Mouse (Mus musculus) G1E-ER4 (cell line): ENCODE results near the gene Ube2l6. TPM values are rescaled to one million over a fixed set of nuclear protein-coding genes. Genes with fewer than 3 reads are reported as not detected.

Experiments
- GATA1 ChIP-seq: IDR thresholded peaks from one replicate; pipeline ENCODE4 v1.8.0; 2012; ENCODE audit warnings: low read length, inconsistent platforms
- polyA plus RNA-seq: library from polyadenylated mRNA; stranded (reverse); fragments of >175 nt; gene quantifications from 2 replicates; pipeline ENCODE4 v1.2.3, GENCODE M21; 2012

Gene Ube2l6
- polyA plus RNA-seq, 1 experiment, result 1.5 TPM

DNA sequence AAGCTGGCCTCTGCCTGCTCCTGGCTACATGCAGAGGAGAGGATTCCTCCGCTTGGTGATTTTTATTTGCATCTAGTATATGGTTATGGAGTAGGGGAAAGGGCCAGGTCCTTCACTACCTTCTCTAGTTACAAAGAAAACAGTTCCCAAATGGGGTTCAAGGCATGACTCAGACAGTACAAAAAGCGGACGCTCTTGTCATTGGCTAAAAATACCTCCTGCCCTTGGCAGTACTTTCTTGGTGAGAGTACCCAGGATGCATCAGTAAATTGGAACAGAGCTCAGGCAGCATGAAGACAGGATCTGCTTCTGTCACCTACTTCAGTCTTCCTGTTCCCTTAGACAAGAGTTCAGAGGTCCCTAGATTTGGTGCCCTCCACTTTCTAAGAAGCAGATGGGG lies 21.2 kb downstream of the Ube2l6 start:
- no peak for TF ChIP-seq GATA1

DNA sequence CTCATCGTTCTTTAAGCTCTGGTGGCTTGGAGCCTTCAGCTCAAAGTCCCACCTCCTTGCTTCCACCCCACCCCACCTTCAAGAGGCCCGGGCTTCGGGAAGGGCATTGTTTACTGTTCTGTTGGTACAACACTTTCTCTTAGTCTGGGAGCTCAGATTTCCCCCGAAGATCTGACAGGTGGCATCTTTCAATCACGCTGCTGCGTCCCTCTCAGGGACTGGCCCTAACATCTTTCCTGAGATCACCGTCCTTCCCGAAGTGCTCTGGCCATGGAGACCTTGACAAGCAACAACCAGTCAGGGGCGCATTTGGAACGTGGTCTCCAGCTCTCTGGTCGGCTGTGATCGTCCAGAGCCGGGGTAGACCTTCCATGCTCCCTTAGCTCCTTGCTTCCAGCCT lies 23.9 kb downstream of the Ube2l6 start, which contains the start of gene Smtnl1:
TSS of gene Smtnl1 (minus strand) at position 101 of the 400 bp plus-strand sequence.
- TF ChIP-seq GATA1, result no peak

DNA sequence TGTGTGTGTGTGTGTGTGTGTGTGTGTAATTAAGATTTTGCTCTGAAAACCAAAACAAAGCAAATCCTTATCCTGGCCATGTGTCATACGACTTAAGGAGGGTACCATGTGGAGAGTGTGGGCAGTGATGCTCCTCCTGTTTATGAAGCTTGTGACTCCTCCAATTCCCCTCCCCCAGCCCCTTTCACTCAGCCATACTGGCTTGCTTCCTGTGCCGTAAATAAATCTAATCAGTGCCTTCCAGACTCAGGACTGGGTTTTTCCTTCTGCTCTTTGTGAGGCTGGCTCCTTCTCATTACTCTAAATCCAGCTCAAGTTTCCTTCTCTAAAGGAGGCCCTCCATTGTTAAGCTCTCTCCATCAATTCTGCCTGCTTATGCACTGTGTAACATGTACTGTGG lies 24.6 kb downstream of the Ube2l6 start:
- no peak for TF ChIP-seq GATA1

DNA sequence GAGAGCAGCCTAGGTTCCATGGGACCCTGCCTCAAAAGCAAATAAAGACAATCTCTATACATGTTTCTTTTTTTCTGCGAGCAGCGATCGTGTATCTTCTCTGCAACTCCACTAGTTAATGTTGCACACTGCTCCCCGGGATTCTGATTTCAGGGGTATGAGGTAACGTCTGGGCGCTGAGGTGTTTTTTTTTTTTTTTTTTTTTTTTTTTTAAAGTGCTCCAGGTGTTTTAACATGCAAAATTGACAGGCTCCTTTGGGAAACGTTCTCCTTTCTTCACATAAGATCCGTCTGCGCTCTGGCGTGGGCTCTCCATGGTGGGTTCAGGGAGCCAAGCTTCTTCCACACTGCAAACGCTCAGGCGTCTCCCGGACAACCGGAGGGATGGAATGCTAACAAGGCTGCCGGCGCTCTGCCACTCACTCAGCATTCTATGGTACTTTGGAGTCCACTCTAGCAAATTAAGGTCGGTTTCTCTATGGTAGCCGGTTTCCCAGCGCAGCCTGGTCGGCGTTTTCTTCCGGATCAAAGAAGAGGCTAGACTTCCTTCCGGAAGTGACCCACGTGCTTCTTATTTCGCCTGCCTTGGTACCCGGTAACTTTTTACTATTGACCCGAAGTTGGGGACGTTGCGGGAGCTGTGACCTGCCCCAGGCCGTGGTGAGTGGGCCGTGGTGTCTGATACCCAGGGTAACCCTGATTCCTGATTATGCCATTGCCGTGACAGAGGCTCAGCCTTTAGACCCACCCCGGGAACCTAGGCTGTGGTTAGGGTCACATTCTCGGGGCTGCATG lies 28.1 kb downstream of the Ube2l6 start, which contains the start of gene Timm10:
TSS of gene Timm10 (plus strand) at position 510 of the 795 bp plus-strand sequence.
- no peak for TF ChIP-seq GATA1

DNA sequence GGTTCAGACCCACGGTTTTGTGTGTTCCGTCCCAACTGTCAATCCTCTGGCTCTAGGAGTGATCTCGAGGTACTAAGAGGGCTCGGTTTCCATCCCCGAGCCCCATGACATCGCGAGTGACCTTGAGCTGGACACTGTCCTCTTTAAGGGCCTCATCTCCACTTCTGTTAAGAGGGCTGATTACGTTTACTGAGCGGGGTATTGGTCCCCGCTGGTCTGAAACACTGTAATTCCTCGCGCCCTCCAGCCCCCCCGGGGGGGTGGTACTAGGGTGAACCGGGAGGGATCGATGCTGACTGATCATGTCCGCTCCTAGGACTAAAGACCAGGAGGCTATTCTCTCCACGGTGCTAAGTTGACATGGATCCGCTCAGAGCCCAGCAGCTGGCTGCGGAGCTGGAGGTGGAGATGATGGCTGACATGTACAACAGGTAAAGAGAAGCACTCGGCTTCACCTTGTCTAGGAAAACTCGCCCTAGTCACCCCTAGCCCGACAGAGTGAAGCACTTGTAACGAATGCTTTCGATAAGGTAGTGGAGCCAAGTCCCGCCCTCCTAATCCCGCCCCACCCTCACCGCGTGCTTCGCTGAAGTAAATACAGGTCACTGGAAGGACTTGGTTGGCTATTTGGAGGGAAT lies 28.8 kb downstream of the Ube2l6 start:
- TF ChIP-seq GATA1, result no peak

DNA sequence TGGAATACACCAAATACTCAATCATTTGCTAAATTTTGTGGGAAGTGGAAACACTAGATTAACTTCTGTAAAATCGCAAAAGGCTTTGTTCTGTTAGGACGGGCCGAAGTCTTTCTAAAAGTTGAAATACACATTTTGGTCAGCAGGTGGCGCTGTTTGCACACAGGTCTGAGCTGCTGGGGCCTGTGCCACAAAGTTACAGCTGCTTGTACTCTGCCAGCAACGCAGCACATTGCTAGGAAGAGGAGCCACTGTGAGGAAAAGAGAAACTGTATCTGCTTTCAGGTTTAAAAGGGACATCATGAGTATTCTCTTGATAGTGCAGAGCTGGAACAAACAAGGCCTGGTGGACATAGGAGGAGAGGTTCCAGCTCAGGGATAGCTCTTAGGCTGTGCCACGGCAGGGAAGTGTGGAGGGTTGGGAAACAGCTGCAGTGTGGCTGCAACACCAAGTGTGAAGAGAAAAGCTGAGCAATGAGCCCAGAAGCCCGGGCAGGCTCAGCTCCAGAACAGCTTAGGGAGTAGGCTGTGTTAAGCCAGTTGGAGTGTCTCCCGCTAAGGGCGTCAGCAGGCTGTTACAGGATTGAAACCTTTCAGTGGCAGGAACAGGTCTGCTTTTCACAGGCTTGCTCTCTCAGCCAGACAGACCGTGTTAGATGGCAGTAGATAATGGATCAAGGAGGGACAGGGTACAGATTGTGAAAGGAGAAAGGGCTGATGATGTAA lies 33.2 kb downstream of the Ube2l6 start:
- TF ChIP-seq GATA1, result no peak

DNA sequence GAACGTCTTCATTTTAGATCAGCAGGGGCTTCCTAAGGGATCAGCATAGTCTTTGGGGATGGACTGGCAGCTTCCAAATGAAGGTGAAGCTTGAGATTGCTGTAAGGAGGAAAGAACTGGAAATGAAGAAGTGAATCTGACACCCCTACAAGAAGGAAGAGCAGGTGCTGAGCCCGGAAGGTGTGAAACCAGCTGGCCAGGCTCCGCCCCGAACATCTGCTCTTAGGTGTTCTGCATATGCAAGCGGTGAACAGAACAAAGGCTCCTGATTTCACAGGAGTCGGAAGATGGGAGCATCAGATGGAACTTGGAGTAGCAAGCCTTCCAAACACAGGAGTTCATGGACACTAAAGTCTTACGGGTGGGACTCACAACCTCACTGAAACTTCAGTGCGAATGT lies 38.5 kb downstream of the Ube2l6 start:
- no peak for TF ChIP-seq GATA1

DNA sequence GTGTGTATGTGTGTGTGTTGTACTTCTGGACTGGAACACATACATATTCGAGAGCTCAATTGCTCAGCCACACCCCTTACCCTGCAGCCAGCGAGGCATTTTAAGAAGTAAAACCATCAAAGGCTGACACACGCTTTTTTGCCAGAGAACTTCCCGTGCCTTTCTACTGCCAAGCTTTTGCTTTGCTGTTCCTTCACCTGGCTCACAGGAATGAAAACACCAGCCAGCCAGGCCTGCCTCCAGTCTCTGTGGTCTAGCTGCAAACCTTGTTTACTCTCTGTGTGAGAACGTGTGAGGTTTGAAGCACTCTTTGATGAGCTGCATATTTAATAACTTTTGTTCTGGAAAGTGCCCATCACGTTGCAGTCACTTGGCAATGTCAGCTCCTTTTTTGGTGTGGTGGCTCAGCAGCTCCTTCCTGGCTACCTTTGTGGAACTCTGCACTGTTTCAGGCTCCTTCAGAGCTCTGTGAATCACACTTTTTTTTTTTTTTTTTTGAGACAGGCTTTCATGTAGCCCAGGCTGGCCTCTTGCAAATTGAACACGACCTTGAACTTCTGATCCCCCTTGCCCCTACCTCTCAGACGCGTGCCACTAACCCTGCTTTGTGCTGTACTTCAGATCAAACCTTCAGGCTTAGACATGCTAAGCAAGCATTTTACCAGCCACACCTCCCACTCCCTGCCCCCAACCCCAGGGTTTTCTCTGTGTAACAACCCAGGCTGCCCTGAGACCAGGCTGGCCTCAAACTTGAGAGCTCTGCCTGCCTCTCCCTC lies 39.4 kb downstream of the Ube2l6 start:
- no peak for TF ChIP-seq GATA1

DNA sequence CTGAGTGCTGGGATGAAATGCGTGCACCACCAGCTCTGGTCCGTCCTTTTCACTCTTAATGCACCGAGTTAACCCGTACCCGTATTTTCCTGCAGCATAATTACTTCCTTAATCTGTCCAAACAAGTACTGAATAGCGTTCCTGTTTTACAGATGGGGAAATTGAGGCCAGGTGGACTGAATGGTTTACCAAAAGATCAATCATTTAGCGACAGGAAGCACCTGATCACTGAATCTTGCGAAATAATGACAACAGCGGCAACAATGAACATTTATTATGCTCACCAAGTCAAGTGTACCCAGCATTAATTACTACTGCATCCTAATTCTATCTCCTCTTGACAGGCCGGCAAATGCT lies 39.9 kb downstream of the Ube2l6 start, which contains the start of gene Slc43a1:
TSS of gene Slc43a1 (plus strand) at position 258 of the 357 bp plus-strand sequence.
- no peak for TF ChIP-seq GATA1

DNA sequence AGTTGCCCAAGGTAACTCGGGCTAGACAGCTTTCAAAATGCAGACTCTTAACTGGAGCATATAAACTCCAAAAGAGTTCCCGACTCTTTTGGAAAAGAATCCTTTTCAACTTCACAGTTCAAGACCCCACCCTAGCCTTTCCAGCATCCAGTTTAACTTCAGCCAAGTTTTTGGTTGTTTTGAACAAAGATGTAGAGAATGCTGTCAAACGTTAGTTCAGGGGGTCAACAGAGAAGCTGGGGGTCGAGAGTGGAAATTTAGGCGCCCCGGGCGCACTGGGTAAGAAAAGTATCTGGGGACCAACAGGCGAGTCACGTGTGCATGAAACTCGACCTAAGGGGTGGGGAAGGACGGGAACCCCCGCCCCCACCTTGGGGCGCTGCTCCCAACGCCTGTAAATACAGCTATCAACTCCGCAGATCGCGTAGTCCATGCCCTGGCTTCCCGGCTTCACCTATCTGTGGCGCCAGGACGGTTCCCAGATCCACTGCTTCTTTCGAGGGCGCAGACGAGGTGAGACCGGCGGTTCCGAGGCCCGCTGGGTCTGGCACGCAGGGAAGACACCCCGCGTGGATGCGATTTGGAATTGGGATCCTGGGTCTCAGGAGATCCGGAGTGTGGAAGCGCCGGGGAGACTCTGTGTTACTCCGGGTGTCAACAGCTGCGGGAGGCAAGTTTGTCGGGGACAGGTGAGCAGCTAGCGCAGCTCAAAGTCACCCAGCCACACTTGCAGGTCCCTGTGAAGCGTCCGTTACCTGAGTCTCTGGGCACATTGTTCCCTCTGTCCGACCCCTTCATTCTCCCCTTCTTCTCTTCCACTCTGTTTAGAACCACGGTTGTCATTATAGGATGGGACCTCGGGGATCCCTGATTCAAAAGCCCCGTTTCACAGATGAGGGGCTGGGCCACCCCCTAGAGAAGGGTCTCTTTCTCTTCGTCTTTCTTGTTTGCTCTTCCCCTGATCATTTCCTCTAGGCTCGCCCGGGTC lies 40.7 kb downstream of the Ube2l6 start:
- TF ChIP-seq GATA1, result no peak

DNA sequence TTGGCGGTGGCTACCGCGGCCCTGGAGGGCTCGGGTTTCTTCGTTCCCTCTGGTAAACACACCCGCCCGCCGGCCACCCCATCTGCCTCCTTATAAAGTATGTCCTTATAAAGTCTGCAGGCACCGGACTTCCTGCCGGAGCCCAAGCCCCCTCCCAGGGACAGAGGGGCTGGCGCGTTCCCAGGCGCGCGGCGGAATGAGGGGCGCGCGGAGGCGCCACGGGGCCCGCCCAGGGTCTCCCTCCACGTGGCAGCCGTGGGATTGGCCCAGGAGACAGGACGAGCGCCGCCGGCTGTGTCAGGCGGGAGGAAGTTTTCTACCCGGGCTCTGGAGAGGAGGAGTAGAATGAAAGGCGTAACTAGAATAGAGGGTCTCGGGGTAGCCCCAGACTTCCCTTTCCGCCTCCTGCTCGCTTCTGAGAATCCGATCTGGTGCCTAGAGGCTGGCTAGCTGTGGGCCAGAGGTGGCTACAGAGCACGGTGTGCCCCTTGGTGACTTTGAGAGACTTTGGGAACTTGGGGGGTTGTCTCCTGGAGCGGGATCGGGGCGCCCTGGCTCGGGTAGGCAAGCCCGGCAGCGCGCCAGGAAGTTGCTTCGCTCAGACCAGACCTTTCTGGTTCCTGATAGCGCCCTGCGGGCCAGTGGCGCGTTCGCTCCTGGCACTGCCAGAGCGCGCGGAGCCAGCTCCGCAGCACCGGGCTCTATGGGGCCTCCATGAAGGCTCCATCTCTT lies 41.6 kb downstream of the Ube2l6 start:
- no peak for TF ChIP-seq GATA1

DNA sequence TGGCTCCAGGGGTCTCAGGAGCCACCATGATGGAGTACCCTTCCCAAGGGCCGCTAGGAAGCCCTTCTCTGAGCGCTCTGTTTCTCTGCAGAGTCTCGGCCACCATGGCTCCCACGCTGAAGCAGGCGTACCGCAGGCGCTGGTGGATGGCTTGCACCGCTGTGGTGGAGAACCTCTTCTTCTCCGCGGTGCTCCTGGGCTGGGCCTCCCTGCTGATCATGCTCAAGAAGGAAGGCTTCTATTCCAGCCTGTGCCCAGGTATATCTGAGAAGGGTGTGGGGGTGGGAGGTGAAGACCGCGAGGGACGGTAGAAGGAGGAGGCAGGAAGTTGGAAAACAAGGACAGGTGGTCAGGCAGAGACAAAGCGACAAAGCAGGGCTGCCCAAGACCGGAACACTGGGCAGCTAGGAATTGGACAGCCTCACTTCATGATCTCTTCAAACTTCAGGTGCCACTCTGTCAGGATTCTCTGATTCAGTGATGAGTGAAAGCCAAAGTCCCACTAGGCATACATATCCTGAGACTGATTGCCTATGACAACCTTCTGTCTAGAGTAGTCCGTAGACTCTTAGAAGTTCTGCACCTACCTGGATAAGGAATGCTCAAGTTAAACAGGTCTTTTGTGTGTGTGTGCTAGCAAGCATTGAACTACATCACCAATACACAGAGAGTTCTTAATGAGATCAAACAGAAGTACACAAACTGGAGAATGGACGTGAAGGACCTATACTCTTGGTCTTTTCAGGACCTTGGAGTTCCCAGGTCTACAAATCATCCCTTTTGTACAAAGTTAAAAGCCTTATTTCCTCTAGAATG lies 42.3 kb downstream of the Ube2l6 start:
- no peak for TF ChIP-seq GATA1

DNA sequence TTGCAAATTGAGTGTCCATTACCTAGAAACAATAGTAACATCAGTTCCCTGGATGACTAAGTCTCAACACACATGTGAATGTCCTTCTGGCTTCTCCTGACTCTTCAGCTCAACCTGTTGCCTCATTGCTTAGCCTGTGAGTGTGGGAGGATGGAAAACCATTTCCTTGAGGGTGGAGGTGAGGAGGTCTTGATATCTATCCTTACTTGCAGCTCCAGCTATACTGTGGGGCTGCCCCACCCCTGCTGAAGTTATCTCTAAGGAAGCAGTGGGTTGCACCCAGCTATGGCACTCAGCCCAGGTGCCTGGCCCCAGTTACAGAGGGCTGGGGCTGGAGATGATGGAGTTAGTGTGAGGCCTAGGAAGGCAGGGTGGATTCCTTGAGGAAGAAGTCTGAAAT lies 43.3 kb downstream of the Ube2l6 start:
- TF ChIP-seq GATA1, result no peak
